Mouse (Mus musculus) left cerebral cortex, adult 8-10 months (tissue): ENCODE measurements at regions not wholly inside any gene's neighbourhood (a gene's known extent, or its start where the extent isn't known, plus 50 kb on each side); places are given as distances from the start of the nearest gene placed in this dataset.

ENCODE experiments used
- DNase-seq, 2 experiments: peaks; one replicate each; pipeline ENCODE4 v3.0.0; 2022; ENCODE audit warnings: low spot score in 2 of 2

DNA sequence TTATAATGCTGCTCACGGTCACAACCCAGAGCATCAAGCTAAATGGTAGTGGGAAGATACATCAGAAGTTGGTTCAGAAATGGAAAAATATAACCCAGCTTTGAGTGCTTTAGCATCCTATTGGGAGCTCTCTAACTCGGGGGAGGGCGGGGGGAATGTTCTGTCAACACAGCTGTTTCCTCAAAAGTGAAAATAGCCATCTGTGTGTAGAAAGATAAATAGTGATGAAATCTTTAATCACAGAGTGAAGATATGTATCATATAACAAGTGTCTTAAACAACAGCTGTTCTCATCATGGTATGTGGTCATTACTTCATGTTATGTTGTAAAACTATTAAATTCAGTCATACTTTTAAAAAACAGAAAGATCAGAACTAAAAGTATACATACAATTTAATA, 248.4 kb upstream of the Siglech start:
- no peak for DNase-seq

DNA sequence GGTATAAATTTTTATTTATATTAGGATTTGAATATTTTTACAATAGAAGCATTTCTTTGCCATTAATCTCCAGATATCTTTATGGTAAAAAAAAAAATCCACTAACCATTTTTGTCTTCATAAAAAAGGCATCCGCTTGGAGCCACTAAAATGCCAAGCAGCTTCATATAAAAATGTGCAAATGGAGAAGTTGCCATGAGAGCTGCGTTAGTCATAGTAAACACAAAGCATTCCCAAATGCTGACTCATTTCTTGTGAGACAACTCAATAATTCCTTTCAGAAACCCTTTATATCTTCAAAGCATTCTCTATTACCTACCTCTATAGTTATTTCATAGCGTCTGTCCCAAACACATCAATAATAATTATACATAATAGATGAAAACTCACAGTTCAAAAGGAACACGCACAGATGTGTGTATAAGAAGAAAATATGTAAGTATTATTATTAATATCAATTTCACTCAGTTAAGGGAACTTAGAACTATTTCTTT, 228.1 kb upstream of the Siglech start:
- DNase-seq: peak in 1 of 2 experiments; percentile 5

DNA sequence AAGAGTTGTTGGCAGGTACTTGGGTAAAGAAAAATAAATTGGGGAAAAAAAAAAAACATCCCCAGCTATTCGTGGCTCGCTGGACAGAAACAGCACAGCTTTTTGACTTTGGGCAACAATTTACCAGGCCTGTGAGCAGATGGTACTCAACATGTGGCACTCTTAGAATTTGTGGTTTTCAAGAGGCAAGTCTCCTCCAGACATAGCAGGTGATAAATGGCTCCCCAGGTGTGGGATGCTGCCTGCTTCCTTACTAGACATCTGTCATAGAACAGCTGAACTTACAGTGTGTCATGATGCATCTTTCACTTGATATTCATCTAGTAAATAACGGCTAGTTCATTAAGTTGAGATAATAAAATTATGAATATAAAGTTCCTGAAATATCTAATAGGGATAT, 218.8 kb upstream of the Siglech start:
- DNase-seq: no peak

DNA sequence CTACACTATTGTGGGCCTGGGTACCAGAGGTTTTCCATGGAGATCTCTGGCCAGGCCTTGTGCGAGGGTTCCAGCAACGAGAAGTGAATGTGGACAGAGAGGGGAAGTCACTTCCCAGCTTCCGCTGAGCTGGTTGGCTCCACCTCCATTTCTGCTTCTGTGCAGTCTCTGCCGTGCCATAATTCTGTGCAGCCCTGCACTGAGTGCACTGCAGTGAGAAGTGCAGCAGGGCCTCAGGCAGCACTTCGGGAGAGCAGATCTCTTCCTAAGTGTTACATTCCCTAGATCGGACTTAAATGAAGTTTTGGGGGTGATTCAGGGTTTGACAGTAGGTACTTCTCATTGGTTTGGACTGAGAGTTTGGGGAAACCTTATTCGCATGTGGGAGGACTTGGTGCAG, 194.6 kb upstream of the Siglech start:
- DNase-seq: no peak

DNA sequence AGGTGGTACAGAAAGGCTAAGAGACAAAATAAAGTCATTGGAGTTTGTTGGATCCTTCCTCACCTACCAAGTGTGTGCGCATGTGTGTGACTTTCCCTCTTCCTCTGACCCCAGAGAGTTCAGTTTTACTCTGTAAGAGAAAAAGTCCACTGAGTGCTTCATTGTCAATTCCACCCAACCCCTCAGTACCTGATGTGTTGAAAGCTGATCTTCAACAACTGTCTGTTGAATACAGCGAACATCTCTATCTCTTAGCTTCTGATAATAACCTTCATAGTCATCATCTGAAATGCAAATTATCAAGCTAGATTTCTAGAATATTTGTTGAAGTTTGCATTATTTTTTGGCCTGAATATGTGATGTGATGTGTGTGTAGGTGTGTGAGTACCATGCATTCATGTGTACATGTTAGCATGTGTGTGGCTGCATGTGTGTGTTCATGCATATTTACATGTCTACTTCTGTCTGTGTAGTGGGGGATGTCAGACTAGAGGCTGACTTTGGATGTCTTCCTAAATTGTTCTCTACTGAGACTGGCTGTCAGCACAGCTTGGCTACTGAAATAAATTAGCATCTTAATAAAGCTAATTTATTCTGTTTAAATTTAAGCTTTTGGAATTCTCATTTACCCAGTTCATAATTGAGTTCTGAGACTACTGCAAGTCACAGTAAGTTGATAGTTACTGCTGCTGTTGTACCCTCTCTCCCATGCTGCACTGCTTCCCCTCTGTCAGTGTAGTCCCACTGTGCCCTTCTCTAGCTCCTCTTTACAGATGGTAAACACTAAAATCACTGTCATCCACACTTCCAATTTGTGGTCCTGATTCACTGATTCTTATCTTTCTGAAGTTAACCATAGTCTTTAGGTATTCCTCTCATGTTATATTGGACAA, 186.7 kb upstream of the Siglech start:
- DNase-seq: no peak
